Mouse (Mus musculus): ENCODE data around the gene Btbd35f22. TPM values are rescaled to one million over a fixed set of nuclear protein-coding genes. Genes with fewer than 3 reads are reported as not detected.
"Not testable (repeated sequence)": the region's sequence is repeated elsewhere in the genome, so short reads cannot be mapped to it uniquely, and the experiment has no call there.

Gene Btbd35f22
- not detected in 2 replicates for polyA plus RNA-seq (2016; fragmentation: Nextera tagmentation; extraction: Ambion mirVana)

GRCm38 (mm10) chrX:32047529-32047928 lies at the start of gene Btbd35f22:
Gene Btbd35f22, plus strand, starts transcription at chrX:32047829.
- H3K4me3 ChIP-seq; DNase-seq (ENCODE audit: low spot score); H3K27ac ChIP-seq; H3K36me3 ChIP-seq; H3K9me3 ChIP-seq; H3K4me1 ChIP-seq; H3K27me3 ChIP-seq (ENCODE audit: insufficient read depth, poor library complexity, severe bottlenecking): not testable (repeated sequence)
- no CpG with 5 or more reads among the region's 3 CpGs for WGBS

Other genes with a start within 250 kb of the Btbd35f22 start
- not detected in 2 replicates for gene Gm21637, start 85.8 kb upstream of the Btbd35f22 start, polyA plus RNA-seq (2016; fragmentation: Nextera tagmentation; extraction: Ambion mirVana)
- not detected in 2 replicates for gene Btbd35f2, start 230.6 kb downstream of the Btbd35f22 start, polyA plus RNA-seq (2016; fragmentation: Nextera tagmentation; extraction: Ambion mirVana)